Mouse (Mus musculus) thymus, adult 2 months (tissue): ENCODE results near the gene Hist1h3i. TPM values are rescaled to one million over a fixed set of nuclear protein-coding genes. Genes with fewer than 3 reads are reported as not detected.
"Not testable (repeated sequence)": the region's sequence is repeated elsewhere in the genome, so short reads cannot be mapped to it uniquely, and the experiment has no call there.

Experiments
- DNase-seq: peaks from one replicate; pipeline ENCODE4 v3.0.0; 2021
- H3K27ac ChIP-seq: fragments of 200-500 bp; 2 replicates; pipeline ENCODE4 v1.5.1; 2012; ENCODE audit warnings: low read length, control low read depth; ENCODE audit not compliant: control insufficient read depth, insufficient read depth
- H3K27me3 ChIP-seq: fragments of 200-500 bp; 2 replicates; pipeline ENCODE4 v1.6.1; 2012; ENCODE audit warnings: mild to moderate bottlenecking, low read length, moderate library complexity, mixed read lengths; ENCODE audit not compliant: control insufficient read depth, insufficient read depth
- H3K36me3 ChIP-seq: fragments of 200-500 bp; 2 replicates; pipeline ENCODE4 v1.6.1; 2012; ENCODE audit warnings: mild to moderate bottlenecking, low read length, moderate library complexity; ENCODE audit not compliant: control insufficient read depth, insufficient read depth
- H3K4me1 ChIP-seq: fragments of 200-500 bp; replicated peaks from 2 replicates; pipeline ENCODE4 v1.6.1; 2012; ENCODE audit warnings: low read length; ENCODE audit not compliant: control insufficient read depth, insufficient read depth
- H3K4me3 ChIP-seq: fragments of 200-500 bp; 2 replicates; pipeline ENCODE4 v1.5.1; 2012; ENCODE audit warnings: mild to moderate bottlenecking, low read length, control low read depth, moderate library complexity; ENCODE audit not compliant: control insufficient read depth, insufficient read depth
- CTCF ChIP-seq: fragments of 200-500 bp; IDR thresholded peaks from 2 replicates; pipeline ENCODE4 v1.5.1; 2012; ENCODE audit warnings: mild to moderate bottlenecking, control low read depth, low read length, moderate library complexity, borderline replicate concordance; ENCODE audit not compliant: control insufficient read depth, poor library complexity, insufficient read depth; ENCODE audit errors: extremely low read depth
- POLR2A ChIP-seq: fragments of 200-500 bp; IDR thresholded peaks from 2 replicates; pipeline ENCODE4 v1.6.1; 2012; ENCODE audit warnings: mild to moderate bottlenecking, low read length, control low read depth, moderate library complexity; ENCODE audit not compliant: control insufficient read depth, poor library complexity, insufficient read depth; ENCODE audit errors: extremely low read depth
- WGBS: fragments of 180-500 bp; shearing (Covaris S2); methylation state at CpG from one replicate; pipeline ENCODE4 v1.1.7; 2018; 5-methylcytosine and 5-hydroxymethylcytosine counted together
- polyA plus RNA-seq: library from polyadenylated mRNA; depleted of rRNA; stranded (reverse); fragments of >200 nt; gene quantifications from 2 replicates; pipeline ENCODE4 v1.2.3, GENCODE M21; 2012; rRNA removed

Hist1h3i gene
- 484 and 650 TPM in 2 replicates for polyA plus RNA-seq

- Histone ChIP-seq H3K27ac (peak within 1 kb of the TSS; percentile 96), H3K27me3 (no peaks in the 10 kb centered on the region), H3K4me3 (peak within 1 kb of the TSS; percentile 61), H3K36me3 (no peaks in the 10 kb centered on the region), H3K4me1 (peaks cover 14% of the 10 kb centered on the region)
- under 1% methylated on average over 17 of the region's 20 CpGs for WGBS
- TF ChIP-seq CTCF (no peak), POLR2A (0 out of 2 replicates have a peak, but pooled peaks have one; percentile 5)
- peak; percentile 65 for DNase-seq
Observed at GRCm38 (mm10) chr13:21783255-21783617, at the start of gene Hist1h3i. TSS of gene Hist1h3i (minus strand) at chr13:21783370.

DNA sequence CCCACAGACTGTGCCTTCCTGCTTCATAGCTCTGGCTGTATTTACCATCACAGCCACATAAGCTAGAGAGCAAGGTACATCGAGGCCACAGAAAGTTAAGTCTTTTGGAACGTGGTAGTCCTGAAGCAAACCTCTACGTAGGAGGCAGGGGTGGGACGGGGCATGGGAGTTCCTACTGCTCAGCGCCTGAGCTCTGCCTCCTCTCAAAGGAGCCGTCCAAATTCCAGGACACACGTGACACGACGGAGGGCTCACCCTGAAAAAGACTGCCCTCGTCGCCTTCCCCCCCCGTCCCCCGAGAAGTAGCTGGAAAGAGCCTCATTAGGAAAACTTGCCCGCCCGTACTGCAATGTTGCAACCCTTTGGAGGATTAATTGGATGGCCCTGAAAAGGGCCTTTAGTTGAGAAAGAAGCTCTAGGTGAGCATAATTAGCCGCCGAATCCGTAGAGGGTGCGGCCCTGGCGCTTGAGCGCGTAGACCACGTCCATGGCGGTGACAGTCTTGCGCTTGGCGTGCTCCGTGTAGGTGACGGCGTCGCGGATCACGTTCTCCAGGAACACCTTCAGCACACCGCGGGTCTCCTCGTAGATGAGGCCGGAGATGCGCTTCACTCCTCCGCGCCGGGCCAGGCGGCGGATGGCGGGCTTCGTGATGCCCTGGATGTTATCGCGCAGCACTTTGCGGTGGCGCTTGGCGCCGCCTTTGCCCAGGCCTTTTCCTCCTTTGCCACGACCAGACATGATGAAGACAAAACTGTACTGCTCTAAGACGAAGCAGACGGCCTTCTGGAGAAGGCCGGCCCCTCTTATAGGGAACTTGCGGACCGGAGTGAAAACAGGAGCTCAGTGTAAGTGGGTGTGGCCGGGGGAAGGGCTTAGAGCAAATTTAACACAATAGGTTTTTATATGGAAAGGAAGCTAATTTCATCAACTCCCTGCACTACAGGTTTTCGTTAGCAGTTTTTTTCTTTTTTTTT lies 48.5 kb upstream of the Hist1h3i start, which contains the start of gene Hist1h4n:
Hist1h4n (minus strand) TSS at position 779 of the 977 bp plus-strand sequence.
- not testable (repeated sequence) for H3K4me1 ChIP-seq, H3K36me3 ChIP-seq, H3K27me3 ChIP-seq
- 0 out of 2 replicates have a peak, but pooled peaks have one; percentile 35 for TF ChIP-seq POLR2A
- H3K27ac ChIP-seq = peak within 1 kb of the TSS; percentile 43; the same call in 1 of the 2 replicates
- H3K4me3 ChIP-seq = peak within 1 kb of the TSS; percentile 26
- peak; percentile 43 for DNase-seq
- WGBS = under 1% methylated on average over 24 of the region's 58 CpGs

GRCm38 (mm10) chr13:21830344-21830743 lies 47.2 kb upstream of the Hist1h3i start:
- Histone ChIP-seq H3K36me3 (no peaks in the 10 kb centered on the region), H3K27ac (no peak overlapping the region), H3K4me1 (peaks cover 5% of the 10 kb centered on the region), H3K4me3 (no peak overlapping the region), H3K27me3 (no peaks in the 10 kb centered on the region)
- no peak for DNase-seq
- 94% methylated on average over 10 of the region's 10 CpGs for WGBS
- TF ChIP-seq CTCF = no peak
- no peak for TF ChIP-seq POLR2A

GRCm38 (mm10) chr13:21828511-21828910 lies 45.3 kb upstream of the Hist1h3i start:
- Histone ChIP-seq H3K36me3 (no peaks in the 10 kb centered on the region), H3K4me3 (no peak overlapping the region), H3K4me1 (peaks cover 5% of the 10 kb centered on the region), H3K27me3 (no peaks in the 10 kb centered on the region), H3K27ac (no peak overlapping the region)
- TF ChIP-seq POLR2A = no peak
- no peak for TF ChIP-seq CTCF
- no peak for DNase-seq
- 97% methylated on average over 3 of the region's 3 CpGs for WGBS

GRCm38 (mm10) chr13:21820082-21820890 lies 37.1 kb upstream of the Hist1h3i start:
- H3K4me3 ChIP-seq, DNase-seq, H3K27ac ChIP-seq, H3K4me1 ChIP-seq, H3K27me3 ChIP-seq, H3K36me3 ChIP-seq: not testable (repeated sequence)
- WGBS = 78% methylated on average over 7 of the region's 16 CpGs

DNA sequence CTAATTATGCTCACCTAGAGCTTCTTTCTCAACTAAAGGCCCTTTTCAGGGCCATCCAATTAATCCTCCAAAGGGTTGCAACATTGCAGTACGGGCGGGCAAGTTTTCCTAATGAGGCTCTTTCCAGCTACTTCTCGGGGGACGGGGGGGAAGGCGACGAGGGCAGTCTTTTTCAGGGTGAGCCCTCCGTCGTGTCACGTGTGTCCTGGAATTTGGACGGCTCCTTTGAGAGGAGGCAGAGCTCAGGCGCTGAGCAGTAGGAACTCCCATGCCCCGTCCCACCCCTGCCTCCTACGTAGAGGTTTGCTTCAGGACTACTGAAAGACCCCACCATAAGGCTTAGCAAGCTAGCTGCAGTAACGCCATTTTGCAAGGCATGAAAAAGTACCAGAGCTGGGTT lies 28.9 kb upstream of the Hist1h3i start:
- Histone ChIP-seq H3K27ac (peak overlapping the region; percentile 71), H3K4me3 (peak overlapping the region; percentile 31)
- 0% methylated on average over 14 of the region's 14 CpGs for WGBS
- H3K36me3 ChIP-seq, H3K4me1 ChIP-seq, H3K27me3 ChIP-seq, DNase-seq: not testable (repeated sequence)

DNA sequence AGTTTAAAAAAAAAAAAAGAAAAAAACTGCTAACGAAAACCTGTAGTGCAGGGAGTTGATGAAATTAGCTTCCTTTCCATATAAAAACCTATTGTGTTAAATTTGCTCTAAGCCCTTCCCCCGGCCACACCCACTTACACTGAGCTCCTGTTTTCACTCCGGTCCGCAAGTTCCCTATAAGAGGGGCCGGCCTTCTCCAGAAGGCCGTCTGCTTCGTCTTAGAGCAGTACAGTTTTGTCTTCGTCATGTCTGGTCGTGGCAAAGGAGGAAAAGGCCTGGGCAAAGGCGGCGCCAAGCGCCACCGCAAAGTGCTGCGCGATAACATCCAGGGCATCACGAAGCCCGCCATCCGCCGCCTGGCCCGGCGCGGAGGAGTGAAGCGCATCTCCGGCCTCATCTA lies 28.4 kb upstream of the Hist1h3i start, which contains the start of gene Hist1h4m:
Hist1h4m (plus strand) TSS at position 208 of the 400 bp plus-strand sequence.
- not testable (repeated sequence) for H3K4me1 ChIP-seq, H3K36me3 ChIP-seq, H3K27me3 ChIP-seq
- peak within 1 kb of the TSS; percentile 71 for H3K27ac ChIP-seq
- peak; percentile 62 for DNase-seq
- H3K4me3 ChIP-seq = peak within 1 kb of the TSS; percentile 31
- WGBS = no CpG with 5 or more reads among the region's 24 CpGs

- DNase-seq, H3K4me1 ChIP-seq, H3K27me3 ChIP-seq, H3K36me3 ChIP-seq, H3K27ac ChIP-seq, H3K4me3 ChIP-seq: not testable (repeated sequence)
- WGBS = no CpG with 5 or more reads among the region's 8 CpGs
Observed at GRCm38 (mm10) chr13:21811074-21811473, 27.9 kb upstream of the Hist1h3i start.

- WGBS = no CpG with 5 or more reads among the region's 23 CpGs
- DNase-seq, H3K4me3 ChIP-seq, H3K27ac ChIP-seq, H3K27me3 ChIP-seq, H3K4me1 ChIP-seq, H3K36me3 ChIP-seq: not testable (repeated sequence)
Observed at GRCm38 (mm10) chr13:21810073-21810472, 26.9 kb upstream of the Hist1h3i start, which contains the start of the genes Hist1h2bq and Hist1h2ao. TSS of gene Hist1h2bq (minus strand) at chr13:21810197. TSS of gene Hist1h2ao (plus strand) at chr13:21810465.
